Mouse (Mus musculus): ENCODE measurements around the gene Hdac9. TPM values are rescaled to one million over a fixed set of nuclear protein-coding genes. Genes with fewer than 3 reads are reported as not detected.

Gene Hdac9
- total and polyA plus RNA-seq, 3 experiments: 0.03 to 0.19 TPM; not detected in 1

- Histone ChIP-seq H3K27ac (ENCODE audit: control insufficient read depth, low read depth, low read length) (no peak overlapping the region), H3K27me3 (ENCODE audit: control insufficient read depth in 1 of 2, insufficient read depth in 2 of 2, low read length in 2 of 2) (no peaks in the 10 kb centered on the region), H3K4me3 (ENCODE audit: control insufficient read depth in 1 of 2, insufficient read depth in 1 of 2, low read depth in 2 of 2, low read length in 2 of 2) (no peak overlapping the region), H3K9me3 (replicated peaks; ENCODE audit: insufficient read depth, low read length) (no peaks in the 10 kb centered on the region), H3K36me3 (ENCODE audit: control insufficient read depth in 1 of 2, insufficient read depth in 2 of 2, low read length in 2 of 2) (no peaks in the 10 kb centered on the region), H3K9ac (ENCODE audit: control insufficient read depth, low read depth, low read length, poor library complexity, severe bottlenecking) (no peak overlapping the region), H3K79me2 (ENCODE audit: control insufficient read depth, insufficient read depth, low read length, poor library complexity) (no peaks in the 10 kb centered on the region), H3K4me1 (ENCODE audit: control insufficient read depth in 1 of 2, insufficient read depth in 2 of 2, low read length in 2 of 2) (no peaks in the 10 kb centered on the region)
- no peak for DNase-seq (ENCODE audit: low read depth, low spot score)
- TF ChIP-seq TBP (IDR thresholded peaks at IDR 0.05; ENCODE audit: low read depth, low read length) (no peak), MAFK (IDR thresholded peaks at IDR 0.05; ENCODE audit: borderline replicate concordance, low read depth, low read length) (no peak), POLR2AphosphoS5 (IDR thresholded peaks at IDR 0.05; ENCODE audit: borderline replicate concordance, low read depth, low read length) (no peak), NRF1 (IDR thresholded peaks at IDR 0.05; ENCODE audit: insufficient read depth, low read depth, low read length, poor library complexity, severe bottlenecking) (no peak), JUND (IDR thresholded peaks at IDR 0.05; ENCODE audit: low read depth, low read length) (no peak), MEF2A (IDR thresholded peaks at IDR 0.05; ENCODE audit: extremely low read depth, insufficient replicate concordance, low read depth, low read length, poor library complexity, severe bottlenecking) (no peak), BHLHE40 (IDR thresholded peaks at IDR 0.05; ENCODE audit: borderline replicate concordance, low read depth, low read length) (no peak), EP300 (IDR thresholded peaks at IDR 0.05; ENCODE audit: low read depth in 1 of 2, low read length in 2 of 2) (no peak), POLR2AphosphoS2 (IDR thresholded peaks at IDR 0.05; ENCODE audit: low read length) (no peak), USF2 (IDR thresholded peaks at IDR 0.05; ENCODE audit: borderline replicate concordance in 1 of 2, insufficient read depth in 1 of 2, low read depth in 1 of 2, low read length in 2 of 2) (no peak), HCFC1 (IDR thresholded peaks at IDR 0.05; ENCODE audit: low read depth, low read length) (no peak), ZC3H11A (IDR thresholded peaks at IDR 0.05; ENCODE audit: low read depth, low read length) (no peak), MAX (IDR thresholded peaks at IDR 0.05; ENCODE audit: low read length) (no peak), TAL1 (IDR thresholded peaks at IDR 0.05; ENCODE audit: low read length) (no peak), SIN3A (IDR thresholded peaks at IDR 0.05; ENCODE audit: low read length) (no peak), CTCF (IDR thresholded peaks at IDR 0.05 in 2 of 3, conservative IDR thresholded peaks at IDR 0.05 in 1 of 3; ENCODE audit: control insufficient read depth in 1 of 3, insufficient read depth in 1 of 3, low read depth in 2 of 3, low read length in 3 of 3, poor library complexity in 1 of 3, severe bottlenecking in 1 of 3) (no peak), E2F4 (IDR thresholded peaks at IDR 0.05; ENCODE audit: borderline replicate concordance, low read depth, low read length) (no peak)
Observed at GRCm38 (mm10) chr12:34594167-34594793, 322.6 kb downstream of the Hdac9 start.

GRCm38 (mm10) chr12:34587171-34587570 lies 329.7 kb downstream of the Hdac9 start:
- no peak overlapping the region for H3K9ac ChIP-seq (ENCODE audit: control insufficient read depth, low read depth, low read length, poor library complexity, severe bottlenecking)
- H3K79me2 ChIP-seq (ENCODE audit: control insufficient read depth, insufficient read depth, low read length, poor library complexity): no peaks in the 10 kb centered on the region
- H3K27ac ChIP-seq (ENCODE audit: control insufficient read depth, low read depth, low read length): no peak overlapping the region
- H3K27me3 ChIP-seq (ENCODE audit: control insufficient read depth in 1 of 2, insufficient read depth in 2 of 2, low read length in 2 of 2): no peaks in the 10 kb centered on the region
- no peak overlapping the region for H3K4me3 ChIP-seq (ENCODE audit: control insufficient read depth in 1 of 2, insufficient read depth in 1 of 2, low read depth in 2 of 2, low read length in 2 of 2)
- no peak for DNase-seq (ENCODE audit: low read depth, low spot score)
- no peaks in the 10 kb centered on the region for H3K9me3 ChIP-seq (replicated peaks; ENCODE audit: insufficient read depth, low read length)
- no peaks in the 10 kb centered on the region for H3K36me3 ChIP-seq (ENCODE audit: control insufficient read depth in 1 of 2, insufficient read depth in 2 of 2, low read length in 2 of 2)
- no peaks in the 10 kb centered on the region for H3K4me1 ChIP-seq (ENCODE audit: control insufficient read depth in 1 of 2, insufficient read depth in 2 of 2, low read length in 2 of 2)
- TF ChIP-seq RAD21 (IDR thresholded peaks at IDR 0.05; ENCODE audit: low read depth, low read length) (no peak), TCF12 (IDR thresholded peaks at IDR 0.05; ENCODE audit: low read depth, low read length) (no peak), POLR2A (IDR thresholded peaks at IDR 0.05; ENCODE audit: control insufficient read depth in 1 of 2, insufficient read depth in 1 of 2, low read depth in 1 of 2, low read length in 2 of 2, poor library complexity in 1 of 2) (no peak), BHLHE40 (IDR thresholded peaks at IDR 0.05; ENCODE audit: borderline replicate concordance, low read depth, low read length) (no peak), ZNF384 (IDR thresholded peaks at IDR 0.05; ENCODE audit: low read depth, low read length) (no peak), USF2 (IDR thresholded peaks at IDR 0.05; ENCODE audit: borderline replicate concordance in 1 of 2, insufficient read depth in 1 of 2, low read depth in 1 of 2, low read length in 2 of 2) (no peak), E2F4 (IDR thresholded peaks at IDR 0.05; ENCODE audit: borderline replicate concordance, low read depth, low read length) (no peak), ZMIZ1 (IDR thresholded peaks at IDR 0.05; ENCODE audit: low read depth, low read length) (no peak), SMC3 (IDR thresholded peaks at IDR 0.05; ENCODE audit: low read depth, low read length) (no peak), CTCF (IDR thresholded peaks at IDR 0.05 in 2 of 3, conservative IDR thresholded peaks at IDR 0.05 in 1 of 3; ENCODE audit: control insufficient read depth in 1 of 3, insufficient read depth in 1 of 3, low read depth in 2 of 3, low read length in 3 of 3, poor library complexity in 1 of 3, severe bottlenecking in 1 of 3) (no peak), GABPA (IDR thresholded peaks at IDR 0.05; ENCODE audit: low read depth, low read length) (no peak), ELF1 (IDR thresholded peaks at IDR 0.05; ENCODE audit: low read depth, low read length) (no peak), CHD2 (IDR thresholded peaks at IDR 0.05; ENCODE audit: low read length) (no peak), USF1 (IDR thresholded peaks at IDR 0.05; ENCODE audit: low read depth, low read length) (no peak), RCOR1 (IDR thresholded peaks at IDR 0.05; ENCODE audit: low read depth, low read length) (no peak), EP300 (IDR thresholded peaks at IDR 0.05; ENCODE audit: low read depth in 1 of 2, low read length in 2 of 2) (no peak), MEF2A (IDR thresholded peaks at IDR 0.05; ENCODE audit: extremely low read depth, insufficient replicate concordance, low read depth, low read length, poor library complexity, severe bottlenecking) (no peak), UBTF (IDR thresholded peaks at IDR 0.05; ENCODE audit: borderline replicate concordance, insufficient read depth, low read depth, low read length) (no peak), ZC3H11A (IDR thresholded peaks at IDR 0.05; ENCODE audit: low read depth, low read length) (no peak)
